Mouse (Mus musculus) liver, adult 2 months (tissue): Measurements from ENCODE around the gene Gstt4.

Source experiments
- CTCF ChIP-seq: fragments of 200-500 bp; IDR thresholded peaks from 2 replicates; pipeline ENCODE4 v1.5.1; 2011; ENCODE audit warnings: low read depth, low read length, control low read depth
- POLR2A ChIP-seq: fragments of 200-500 bp; IDR thresholded peaks from 2 replicates; pipeline ENCODE4 v1.6.1; 2011; ENCODE audit warnings: low read length, control low read depth; ENCODE audit not compliant: insufficient read depth; ENCODE audit errors: extremely low read depth

DNA sequence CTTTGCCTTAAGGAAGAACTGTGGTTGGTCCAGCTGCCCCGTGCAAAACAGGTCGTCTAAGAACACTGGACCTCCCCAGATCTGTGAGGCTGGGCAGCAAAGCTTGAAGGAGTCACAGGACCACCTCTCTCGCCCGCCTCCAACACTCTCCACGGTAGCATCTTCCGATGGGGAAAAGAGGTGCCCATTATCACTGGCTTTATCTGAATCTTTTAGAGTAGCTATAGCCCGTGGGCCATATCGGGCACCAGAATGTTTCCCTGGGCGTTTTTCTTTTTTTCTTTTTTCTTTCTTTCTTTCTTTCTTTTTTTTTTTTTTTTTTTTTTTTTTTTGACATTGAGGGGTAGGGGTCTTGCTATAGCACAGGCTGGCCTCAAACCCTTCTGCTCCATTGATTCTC, 12.4 kb upstream of the Gstt4 start:
- TF ChIP-seq CTCF: no peak
- TF ChIP-seq POLR2A: no peak
